Mouse (Mus musculus): Measurements from ENCODE around the gene Zbtb16.
A peak's percentile ranks its signal among the peaks of the same experiment; 100 is the strongest.

DNA sequence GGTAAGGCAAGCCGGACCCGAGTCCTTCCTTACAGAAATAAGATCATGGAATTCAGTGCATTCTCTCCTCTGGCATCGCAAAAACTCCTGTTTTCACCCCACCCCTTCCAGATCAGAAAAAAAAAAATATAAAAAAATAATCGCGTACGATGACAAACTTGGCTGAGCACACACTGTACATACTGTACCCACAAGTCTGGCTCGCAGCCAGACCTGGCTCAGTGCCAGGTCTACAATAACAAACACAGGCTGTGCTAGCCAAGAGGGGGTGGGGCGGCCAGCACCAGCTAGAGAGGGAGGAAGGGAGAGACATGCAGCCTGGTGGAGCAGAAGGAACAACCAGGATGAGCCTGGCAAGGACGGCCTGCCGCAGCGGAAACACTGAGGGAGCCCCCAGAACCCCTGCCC, 95.9 kb downstream of the Zbtb16 start:
- TF ChIP-seq CTCF (IDR thresholded peaks at IDR 0.05; ENCODE audit: low read depth) (no peak), EP300 (IDR thresholded peaks at IDR 0.05; ENCODE audit: low read depth) (peak; percentile 97)
